In the genomic region with DNA sequence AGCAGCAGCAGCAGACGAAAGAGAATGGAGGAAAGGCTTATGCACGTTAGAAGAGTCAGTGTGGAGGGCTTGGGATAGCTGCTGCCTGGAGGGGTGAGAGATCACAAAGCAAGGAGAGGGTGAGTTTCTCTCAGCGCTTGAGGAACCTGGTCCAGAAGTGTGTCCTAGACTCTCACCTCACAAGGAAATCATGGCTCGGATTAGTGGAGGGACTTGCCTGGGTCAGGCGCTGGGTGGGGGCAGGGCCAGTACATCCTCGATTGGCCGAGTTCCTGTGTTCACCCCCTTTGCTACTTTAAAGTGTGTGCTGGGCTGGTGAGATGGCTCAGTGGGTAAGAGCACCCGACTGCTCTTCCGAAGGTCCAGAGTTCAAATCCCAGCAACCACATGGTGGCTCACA, we compare ENCODE assay signal across 12 mouse cellular contexts. TPM values are rescaled to one million over a fixed set of nuclear protein-coding genes. Genes with fewer than 3 reads are reported as not detected.
DNase-seq lines count a peak whose midpoint lies in the region; ATAC-seq and TF ChIP-seq lines count a peak whose summit lies in the region.
"Had no signal": no experiment of that assay in that cellular context is flagged by ENCODE, and none has a peak within 500 bp of the region (broad histone marks: within the 10 kb centered on the region; RNA-seq: fewer than 3 reads in every experiment).

No protein-coding gene starts in this region.

- TF ChIP-seq CTCF in layer of hippocampus, adult 2 months (conservative IDR thresholded peaks at IDR 0.05) = no peak

- H3K9me3 ChIP-seq in forebrain, embryonic 12.5 days = 0 out of 2 replicates have a peak, but pooled peaks cover 3% of the 10 kb centered on the region
- no peaks in the 10 kb centered on the region for H3K9me3 ChIP-seq in hindbrain, embryonic 16.5 days (ENCODE audit: control insufficient read depth, low read length)
- H3K9me3 ChIP-seq in neural tube, embryonic 15.5 days (replicated peaks) = no peaks in the 10 kb centered on the region
- H3K9me3 ChIP-seq: embryonic facial prominence, embryonic 12.5 days had no signal

- peaks cover 36% of the 10 kb centered on the region for H3K4me1 ChIP-seq in forebrain, embryonic 12.5 days
- peaks cover 12% of the 10 kb centered on the region for H3K4me1 ChIP-seq in hindbrain, embryonic 16.5 days (ENCODE audit: control insufficient read depth, insufficient read depth, low read depth, low read length)
- peaks cover 24% of the 10 kb centered on the region for H3K4me1 ChIP-seq in neural tube, embryonic 15.5 days

- peak overlapping the region; percentile 79 for H3K27ac ChIP-seq in layer of hippocampus, adult 2 months
- H3K27ac ChIP-seq in forebrain, embryonic 12.5 days = peak overlapping the region; percentile 81
- peak overlapping the region; percentile 64 for H3K27ac ChIP-seq in hindbrain, embryonic 16.5 days (ENCODE audit: low read depth, low read length)
- peak overlapping the region; percentile 39 for H3K27ac ChIP-seq in neural tube, embryonic 15.5 days (replicated peaks)
- H3K27ac ChIP-seq: embryonic facial prominence, embryonic 12.5 days; liver, embryonic 13.5 days had no signal

- H3K4me3 ChIP-seq in layer of hippocampus, adult 2 months = no peak overlapping the region
- H3K4me3 ChIP-seq in forebrain, embryonic 12.5 days (replicated peaks) = no peak overlapping the region
- no peak overlapping the region for H3K4me3 ChIP-seq in hindbrain, embryonic 16.5 days (ENCODE audit: low read length)
- H3K4me3 ChIP-seq in neural tube, embryonic 15.5 days (replicated peaks) = no peak overlapping the region
- H3K4me3 ChIP-seq: embryonic facial prominence, embryonic 12.5 days; liver, embryonic 13.5 days had no signal

- no peak overlapping the region for H3K9ac ChIP-seq in forebrain, embryonic 12.5 days
- H3K9ac ChIP-seq in hindbrain, embryonic 16.5 days (ENCODE audit: low read depth, low read length) = no peak overlapping the region
- H3K9ac ChIP-seq in neural tube, embryonic 15.5 days (replicated peaks) = no peak overlapping the region
- H3K9ac ChIP-seq: embryonic facial prominence, embryonic 12.5 days; liver, embryonic 13.5 days had no signal

- no peak for DNase-seq in layer of hippocampus, adult 2 months (ENCODE audit: low spot score in 2 of 2)
- DNase-seq in layer of hippocampus, adult 9-10 months (ENCODE audit: low spot score) = no peak
- no peak for DNase-seq in spleen, adult 12 weeks (ENCODE audit: low spot score)
- DNase-seq in Muller cell, postnatal 12 days (ENCODE audit: inconsistent ontology term) = no peak
- DNase-seq in kidney, adult 8-10 months = no peak
- DNase-seq: cerebellum, adult 2 months; liver, embryonic 13.5 days; lung, postnatal 4 days had no signal

- peak; percentile 21 for ATAC-seq in forebrain, embryonic 12.5 days (ENCODE audit: low FRiP score)
- ATAC-seq in hindbrain, embryonic 16.5 days = no peak
- 0 out of 2 replicates have a peak, but pooled peaks have one; percentile 7 for ATAC-seq in neural tube, embryonic 15.5 days (ENCODE audit: low FRiP score)

- WGBS in forebrain, embryonic 12.5 days = 42% methylated on average over 9 of the region's 9 CpGs
- 44% methylated on average over 9 of the region's 9 CpGs for WGBS in hindbrain, embryonic 16.5 days
- 51% methylated on average over 9 of the region's 9 CpGs for WGBS in neural tube, embryonic 15.5 days

- H3K36me3 ChIP-seq in forebrain, embryonic 12.5 days (replicated peaks) = no peaks in the 10 kb centered on the region
- no peaks in the 10 kb centered on the region for H3K36me3 ChIP-seq in hindbrain, embryonic 16.5 days (ENCODE audit: control insufficient read depth, insufficient read depth, low read length)
- H3K36me3 ChIP-seq in neural tube, embryonic 15.5 days = no peaks in the 10 kb centered on the region
- H3K36me3 ChIP-seq: embryonic facial prominence, embryonic 12.5 days; liver, embryonic 13.5 days had no signal

- H3K27me3 ChIP-seq in forebrain, embryonic 12.5 days = no peaks in the 10 kb centered on the region; the same call in 1 of the 2 replicates
- H3K27me3 ChIP-seq in hindbrain, embryonic 16.5 days (replicated peaks; ENCODE audit: control insufficient read depth, insufficient read depth, low read length) = no peaks in the 10 kb centered on the region
- H3K27me3 ChIP-seq in neural tube, embryonic 15.5 days (replicated peaks) = no peaks in the 10 kb centered on the region
- H3K27me3 ChIP-seq: embryonic facial prominence, embryonic 12.5 days had no signal

- H3K4me2 ChIP-seq in forebrain, embryonic 12.5 days = peak overlapping the region; percentile 36
- H3K4me2 ChIP-seq in hindbrain, embryonic 16.5 days (ENCODE audit: low read length) = peak overlapping the region; percentile 35
- peak overlapping the region; percentile 25 for H3K4me2 ChIP-seq in neural tube, embryonic 15.5 days
- H3K4me2 ChIP-seq: embryonic facial prominence, embryonic 12.5 days; liver, embryonic 13.5 days had no signal

RNA-seq across cellular contexts. Expression of a gene that starts 18.6 kb away (rescaled TPM):
- total RNA-seq in layer of hippocampus, adult 2 months (2021) = 100 to 1,000 TPM; 257 to 313 TPM
- polyA plus RNA-seq in forebrain, embryonic 12.5 days (2016; fragmentation: Nextera tagmentation; extraction: Ambion mirVana) = 0.29 and 0.49 TPM in 2 replicates
- polyA plus RNA-seq in hindbrain, embryonic 16.5 days (2015; fragmentation: Nextera tagmentation; extraction: Ambion mirVana) = 5.9 and 8.6 TPM in 2 replicates
- 3.7 and 4.7 TPM in 2 replicates for polyA plus RNA-seq in neural tube, embryonic 15.5 days (2015; fragmentation: Nextera tagmentation; extraction: Ambion mirVana)

RNA-seq across cellular contexts. Expression of a gene that starts 22.3 kb away (rescaled TPM):
- total RNA-seq in layer of hippocampus, adult 2 months (2021) = 1 to 10 TPM; 2.0 to 2.8 TPM
- 1.7 and 1.9 TPM in 2 replicates for polyA plus RNA-seq in forebrain, embryonic 12.5 days (2016; fragmentation: Nextera tagmentation; extraction: Ambion mirVana)
- 1.8 and 2.5 TPM in 2 replicates for polyA plus RNA-seq in hindbrain, embryonic 16.5 days (2015; fragmentation: Nextera tagmentation; extraction: Ambion mirVana)
- 2.2 and 3.4 TPM in 2 replicates for polyA plus RNA-seq in neural tube, embryonic 15.5 days (2015; fragmentation: Nextera tagmentation; extraction: Ambion mirVana)

RNA-seq across cellular contexts. Expression of a gene that starts 33.7 kb away (rescaled TPM):
- 100 to 1,000 TPM; 418 to 466 TPM for total RNA-seq in layer of hippocampus, adult 2 months (2021)
- 1,076 and 1,105 TPM in 2 replicates for polyA plus RNA-seq in forebrain, embryonic 12.5 days (2016; fragmentation: Nextera tagmentation; extraction: Ambion mirVana)
- polyA plus RNA-seq in hindbrain, embryonic 16.5 days (2015; fragmentation: Nextera tagmentation; extraction: Ambion mirVana) = 588 and 678 TPM in 2 replicates
- 659 and 826 TPM in 2 replicates for polyA plus RNA-seq in neural tube, embryonic 15.5 days (2015; fragmentation: Nextera tagmentation; extraction: Ambion mirVana)

RNA-seq across cellular contexts. Expression of a gene that starts 50.2 kb away (rescaled TPM):
- total RNA-seq in layer of hippocampus, adult 2 months (2021) = under 1 TPM in 1 of 2 experiments, not detected in 1; 0.37 TPM
- 0.17 and 0.52 TPM in 2 replicates for polyA plus RNA-seq in forebrain, embryonic 12.5 days (2016; fragmentation: Nextera tagmentation; extraction: Ambion mirVana)
- polyA plus RNA-seq in hindbrain, embryonic 16.5 days (2015; fragmentation: Nextera tagmentation; extraction: Ambion mirVana) = 0.68 and 0.72 TPM in 2 replicates
- polyA plus RNA-seq in neural tube, embryonic 15.5 days (2015; fragmentation: Nextera tagmentation; extraction: Ambion mirVana) = 0.41 and 1.1 TPM in 2 replicates
